Mouse (Mus musculus) urinary bladder, postnatal 4 days (tissue): ENCODE measurements around the gene A930002H24Rik.

Experiments
- DNase-seq, 2 experiments: peaks; one replicate each; pipeline ENCODE4 v3.0.0; 2021 to 2022; ENCODE audit warnings: low spot score in 2 of 2

A930002H24Rik gene

GRCm38 (mm10) chr17:63836223-63836622 is 27.4 kb downstream of the A930002H24Rik start:
- no peak for DNase-seq

- no peak for DNase-seq
Observed at GRCm38 (mm10) chr17:63831550-63831949, 32.0 kb downstream of the A930002H24Rik start.

- no peak for DNase-seq
Observed at GRCm38 (mm10) chr17:63828561-63829332, 34.8 kb downstream of the A930002H24Rik start.

- DNase-seq = no peak
Observed at GRCm38 (mm10) chr17:63826767-63827166, 36.8 kb downstream of the A930002H24Rik start.

- no peak for DNase-seq
Observed at GRCm38 (mm10) chr17:63826196-63826595, 37.4 kb downstream of the A930002H24Rik start.

GRCm38 (mm10) chr17:63824141-63824540 is 39.5 kb downstream of the A930002H24Rik start:
- DNase-seq = no peak

GRCm38 (mm10) chr17:63818444-63819027 is 45.1 kb downstream of the A930002H24Rik start:
- DNase-seq = no peak

- no peak for DNase-seq
Observed at GRCm38 (mm10) chr17:63813552-63813951, 50.0 kb downstream of the A930002H24Rik start.
